Mouse (Mus musculus) gastrocnemius, postnatal 36 days (tissue): ENCODE results near the gene Mdc1. TPM values are rescaled to one million over a fixed set of nuclear protein-coding genes. Genes with fewer than 3 reads are reported as not detected.
A peak's percentile ranks its signal among the peaks of the same experiment; 100 is the strongest.

ENCODE experiments used
- DNase-seq, 2 experiments: peaks; one replicate each; pipeline ENCODE4 v3.0.0; 2022
- intact Hi-C: fragments of 180-260 bp; cut with DNase I; formaldehyde crosslinking; loops from one replicate; pipeline ENCODE4 v1.15.1; 2025
- long read RNA-seq, 2 experiments: library from polyadenylated mRNA; stranded (forward); transcript quantifications; one replicate each; pipeline ENCODE4 v2.0.0; 2021
- total RNA-seq, 2 experiments: library from RNA; stranded (reverse); gene quantifications; 2 replicates each; pipeline ENCODE4 v1.2.3; 2021

Mdc1 gene
- 1 to 10 TPM; 2.9 to 3.5 TPM for total RNA-seq
- long read RNA-seq, experiment 1, partial matches to known transcripts = 1 of 1 reads
- long read RNA-seq, experiment 1, other reads (novel, unspliced or antisense) = 0 of 1 reads
- long read RNA-seq, experiment 2 = 0 reads

DNA sequence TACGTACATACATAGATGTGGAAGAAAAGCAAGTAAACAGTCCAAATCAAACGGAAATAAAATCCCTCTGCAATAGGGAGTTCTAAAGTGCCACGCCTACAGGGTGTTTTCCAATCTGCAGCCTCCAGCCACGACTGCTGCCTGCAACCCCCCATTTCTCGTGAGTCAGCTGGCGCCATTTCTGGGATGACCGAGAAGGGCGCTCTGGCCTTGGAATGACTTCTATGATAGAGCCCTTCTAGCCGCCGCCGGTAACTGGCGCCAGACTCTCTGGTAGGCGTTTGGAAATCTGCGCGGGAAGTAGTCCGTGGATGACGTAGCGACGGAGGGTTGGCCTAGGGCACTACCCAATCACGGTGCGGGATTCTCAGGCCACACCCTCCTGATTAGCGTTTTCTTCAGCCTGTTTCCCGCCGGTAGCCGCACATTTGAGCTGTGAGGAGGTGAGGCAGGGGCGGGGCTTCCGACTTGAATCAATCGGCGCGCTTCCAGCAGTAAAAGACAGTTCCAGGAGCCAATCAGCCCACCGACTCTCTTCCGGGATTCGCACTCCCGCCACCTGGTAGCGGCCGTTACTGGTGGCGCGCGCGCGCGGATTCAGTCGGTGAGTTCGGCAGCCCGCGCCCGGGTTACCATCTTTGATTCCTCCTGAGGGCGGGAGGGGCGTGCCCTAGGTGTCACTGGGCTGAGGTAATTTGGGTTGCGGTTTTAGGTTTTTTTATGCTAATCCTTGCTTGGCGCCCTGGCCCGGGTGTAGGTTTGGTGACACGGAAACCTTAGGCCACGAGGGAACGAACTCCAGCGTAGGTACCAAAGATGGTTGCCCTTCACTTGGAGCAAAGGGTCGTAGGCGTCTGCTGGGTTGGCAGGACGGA lies at the start of gene Mdc1:
TSS of gene Mdc1 (plus strand) at position 440 of the 875 bp plus-strand sequence.
- intact Hi-C loops = no loop called here
- DNase-seq = peak; percentile 98 to 99

DNA sequence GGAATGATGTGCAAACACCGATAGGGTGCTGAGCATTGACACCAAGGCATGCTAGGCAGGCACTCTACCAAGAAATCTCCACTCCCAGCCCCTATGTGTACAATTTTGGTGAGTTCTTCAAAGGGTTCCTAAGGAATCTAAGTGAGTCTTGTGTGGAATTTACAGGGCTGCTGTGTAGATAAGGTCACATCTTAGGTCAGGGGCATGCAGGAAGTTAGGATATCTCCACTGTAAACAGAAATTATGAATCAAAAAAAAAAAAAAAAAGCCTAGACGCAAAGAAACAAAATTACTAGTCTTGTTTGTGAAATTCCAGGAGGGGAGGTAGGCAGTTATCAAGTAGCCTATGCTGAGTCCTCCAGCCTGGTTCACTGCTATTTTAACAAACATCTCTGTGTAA lies 48.5 kb upstream of the Mdc1 start:
- intact Hi-C loops = no loop called here

DNA sequence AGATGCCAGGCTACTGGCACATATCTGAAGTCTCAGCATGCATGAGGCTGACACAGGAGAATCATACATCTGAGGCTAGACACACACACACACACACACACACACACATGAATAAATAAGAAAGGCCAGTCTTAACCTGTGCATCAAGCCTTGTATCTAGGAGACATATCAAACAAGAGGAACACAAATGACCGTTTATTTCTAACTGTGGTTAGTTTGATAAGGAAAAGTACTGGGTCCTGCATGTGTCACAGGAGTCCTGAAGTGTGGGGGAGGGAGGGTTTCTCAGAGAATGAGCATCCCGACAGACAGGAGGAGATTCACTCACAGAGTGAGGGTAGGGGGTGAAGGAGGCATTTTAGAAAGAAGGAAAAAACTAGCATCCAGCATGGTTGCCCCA lies 46.2 kb upstream of the Mdc1 start:
- intact Hi-C loops = no loop called here
- DNase-seq = no peak

More for the DNA sequence above, 48.5 kb upstream of the Mdc1 start:
- DNase-seq = no peak

DNA sequence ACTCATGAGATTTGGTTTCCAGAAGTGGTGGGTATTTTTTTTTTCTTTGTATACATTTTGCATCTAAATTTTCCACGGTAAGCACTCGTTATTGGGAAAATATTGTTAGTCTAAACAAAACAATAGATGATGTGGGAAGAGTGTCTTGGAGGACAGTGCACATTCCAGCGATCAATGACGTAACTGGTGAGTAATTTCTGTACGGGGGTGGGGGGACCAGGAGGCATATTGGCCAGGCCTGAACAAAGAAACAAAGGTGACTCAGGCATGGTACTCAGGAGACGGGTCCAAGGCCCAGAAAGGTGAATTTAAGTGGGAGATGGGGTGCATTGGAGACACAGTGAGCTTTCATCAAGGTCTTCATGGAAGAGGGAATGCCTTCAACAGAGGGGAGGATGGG lies 45.7 kb upstream of the Mdc1 start:
- DNase-seq = no peak
- intact Hi-C loops = no loop called here

DNA sequence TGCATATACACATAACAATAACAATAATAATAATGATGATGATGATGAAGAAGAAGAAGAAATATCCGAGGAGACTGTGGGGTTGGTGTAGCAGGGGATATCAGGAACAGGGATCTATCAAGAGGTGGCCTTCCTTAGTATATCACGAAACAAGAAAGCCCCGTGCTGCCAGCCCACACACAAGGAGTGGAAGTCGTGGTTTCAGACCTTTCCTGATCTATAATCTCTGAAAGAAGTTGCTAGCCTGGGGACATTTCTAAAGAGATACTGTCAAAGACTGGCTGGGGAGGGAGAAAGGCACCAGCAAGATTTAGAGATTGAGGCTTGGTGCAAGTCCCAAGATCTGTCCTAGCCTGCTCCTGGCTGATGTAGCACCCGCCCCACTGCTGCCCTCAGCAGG lies 44.5 kb upstream of the Mdc1 start:
- intact Hi-C loops = no loop called here
- DNase-seq = no peak

DNA sequence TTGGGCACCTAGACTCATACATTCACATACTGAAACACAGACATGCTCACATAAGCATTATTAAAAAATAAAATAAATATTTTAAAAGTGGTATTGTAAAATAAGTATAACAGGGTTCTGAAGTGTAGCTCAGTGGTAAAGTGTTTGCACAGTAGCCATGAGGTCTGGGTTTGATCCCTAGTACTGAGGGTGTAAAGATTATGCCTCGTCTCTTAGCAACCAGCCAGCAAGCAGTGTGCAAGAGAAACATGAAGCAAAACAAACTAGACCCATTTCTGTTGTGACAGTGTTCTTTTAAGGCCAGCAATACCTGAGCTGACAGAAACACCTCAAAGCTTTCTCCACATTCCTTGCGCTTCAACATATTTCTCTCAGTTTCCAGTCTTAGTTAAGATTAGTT lies 40.4 kb upstream of the Mdc1 start:
- DNase-seq = no peak
- intact Hi-C loops = loop anchor here (5.0 kb wide), 1 partner anchor 59 kb away; no protein-coding TSS in a partner anchor

DNA sequence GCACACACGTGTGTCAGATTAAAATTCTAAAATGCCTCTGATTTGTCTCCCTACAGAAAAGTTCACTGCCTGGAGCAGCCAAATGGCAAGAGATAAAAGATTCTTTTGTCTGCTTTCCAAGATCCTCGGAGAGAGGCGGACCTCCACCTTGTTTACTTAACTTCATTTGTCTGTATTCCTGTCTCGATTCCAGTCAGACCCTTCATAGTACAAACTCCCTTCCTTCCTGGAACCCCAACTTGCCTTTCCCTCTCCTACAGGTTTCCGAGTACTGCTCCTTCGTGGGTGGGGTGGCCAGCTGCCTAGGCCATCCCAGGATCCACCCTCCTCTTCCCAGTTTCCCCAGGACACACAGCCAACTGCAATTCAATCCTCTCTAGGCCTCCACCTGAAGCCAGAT lies 38.3 kb upstream of the Mdc1 start:
- DNase-seq = no peak
- intact Hi-C loops = loop anchor here (5.0 kb wide), 1 partner anchor 61 kb away; no protein-coding TSS in a partner anchor

DNA sequence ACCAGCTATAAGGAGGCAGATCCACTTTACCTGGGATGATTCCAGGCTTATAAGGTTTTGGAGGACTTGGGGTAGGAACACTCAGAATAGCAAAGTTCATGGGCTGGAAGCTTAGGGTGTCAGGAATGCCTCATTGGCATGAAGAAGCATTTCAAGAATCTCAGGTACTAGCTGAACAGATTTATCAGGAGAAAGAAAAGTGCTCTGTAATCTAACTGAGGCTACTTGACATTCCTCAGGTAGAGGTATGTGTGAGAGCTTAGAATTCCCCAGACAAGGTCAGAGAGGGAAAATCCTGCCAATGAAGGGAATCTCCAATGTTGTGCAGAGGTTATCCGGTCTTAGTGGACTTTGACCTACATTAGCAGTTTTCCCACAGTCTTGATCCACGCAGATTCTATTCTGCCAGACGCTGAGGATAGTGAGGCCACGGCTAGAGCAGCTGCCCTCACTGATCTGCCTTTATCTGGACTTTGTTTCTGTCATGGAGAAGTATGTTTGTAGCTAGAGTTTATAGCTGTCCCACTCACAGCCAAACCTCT lies 37.4 kb upstream of the Mdc1 start:
- intact Hi-C loops = loop anchor here (5.0 kb wide), 1 partner anchor 62 kb away; no protein-coding TSS in a partner anchor
- DNase-seq = no peak

DNA sequence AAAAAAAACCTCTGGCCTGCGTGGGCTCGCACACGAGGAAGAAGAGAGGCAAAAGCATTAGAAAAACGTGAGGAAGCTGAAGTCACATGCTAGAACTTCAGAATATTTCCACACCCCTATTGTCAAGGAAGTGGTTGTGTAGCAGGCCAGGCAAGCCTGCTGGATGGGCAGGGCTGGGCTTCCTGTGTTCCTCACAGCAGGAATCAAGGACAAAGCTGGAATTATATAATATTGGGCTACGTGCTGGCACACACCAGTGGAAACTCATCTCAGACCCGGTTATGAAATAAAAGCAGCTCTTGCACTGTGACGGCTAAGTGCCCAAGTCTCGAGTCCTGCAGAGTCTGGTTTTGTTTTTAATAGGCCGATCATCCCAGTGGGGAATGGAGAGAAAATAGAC lies 33.2 kb upstream of the Mdc1 start:
- intact Hi-C loops = no loop called here
- DNase-seq = peak; percentile 50 to 58

DNA sequence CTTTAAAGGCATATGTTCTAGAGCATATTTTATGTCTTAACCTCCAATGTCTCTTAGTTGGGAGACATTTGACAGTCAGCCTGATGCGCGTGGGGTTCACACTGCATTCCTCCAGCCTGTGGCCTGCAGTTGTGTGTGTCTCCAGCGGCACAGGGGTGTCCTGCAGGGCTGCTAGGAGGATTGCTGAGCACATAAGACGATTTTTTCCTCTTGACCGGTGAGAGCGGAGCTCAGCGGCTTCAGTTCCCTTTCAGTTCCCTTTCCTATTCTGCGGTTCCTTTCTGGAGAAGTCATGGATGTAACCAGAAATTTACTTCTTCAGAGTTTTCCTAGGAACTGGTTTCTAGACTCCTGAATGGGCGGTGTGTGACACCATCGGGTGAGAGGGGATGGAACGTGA lies 31.9 kb upstream of the Mdc1 start:
- DNase-seq = no peak
- intact Hi-C loops = no loop called here

DNA sequence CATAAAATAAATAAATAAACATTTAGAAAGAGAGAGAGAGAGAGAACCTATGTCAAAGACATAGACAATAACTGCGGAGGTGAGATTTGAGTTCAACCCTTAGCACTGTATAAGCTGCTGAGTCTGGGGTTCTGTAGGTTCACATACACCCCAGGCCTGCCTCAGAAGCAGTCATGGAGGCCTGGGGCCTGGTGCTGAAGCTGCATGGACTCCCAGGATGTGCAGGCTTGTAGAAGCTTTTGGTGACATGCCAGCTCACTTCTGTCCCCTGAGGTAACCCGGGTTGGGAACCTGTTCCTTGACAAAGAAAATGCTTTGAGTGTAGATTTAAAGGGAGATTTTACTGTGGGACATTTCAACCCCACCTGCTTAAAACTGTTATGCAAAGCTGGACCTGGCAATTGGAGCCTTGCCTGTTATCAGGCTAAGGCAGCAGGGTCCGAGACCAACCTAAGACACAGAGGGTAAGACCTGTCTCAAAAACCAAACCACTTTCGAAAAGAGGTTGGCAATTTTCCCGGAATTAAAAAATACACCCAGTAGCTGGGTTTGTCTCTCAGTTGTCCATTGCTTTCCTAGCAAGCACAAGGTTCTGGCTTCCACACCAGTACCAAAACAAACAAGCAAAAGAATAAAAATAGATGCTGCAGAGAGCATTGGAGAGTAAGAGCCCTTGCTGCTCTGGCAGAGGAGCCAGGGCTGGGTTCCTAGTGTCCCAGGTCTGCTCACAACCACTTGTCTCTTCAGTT lies 30.2 kb upstream of the Mdc1 start:
- intact Hi-C loops = no loop called here

DNA sequence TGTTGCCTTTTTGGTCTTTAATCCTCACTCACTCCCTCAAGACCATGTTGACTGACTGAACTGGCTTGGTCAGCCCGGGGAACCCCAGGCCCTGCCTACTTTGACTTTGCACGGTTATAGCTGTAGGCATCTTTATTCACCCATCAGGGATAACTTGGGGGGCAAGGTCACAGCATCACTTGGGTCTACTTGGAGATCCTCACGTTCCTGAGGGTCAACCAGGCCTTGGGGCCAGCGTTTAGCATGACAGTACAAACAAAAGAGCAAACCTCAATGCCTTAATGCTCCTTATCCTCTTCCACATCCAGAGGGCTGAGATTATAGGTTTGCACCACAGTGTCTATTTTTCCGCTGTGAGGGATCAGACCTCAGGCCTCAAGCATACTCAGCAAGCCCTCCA lies 29.0 kb upstream of the Mdc1 start:
- no peak for DNase-seq
- intact Hi-C loops = no loop called here

More for the DNA sequence above, 30.2 kb upstream of the Mdc1 start:
- DNase-seq = no peak

DNA sequence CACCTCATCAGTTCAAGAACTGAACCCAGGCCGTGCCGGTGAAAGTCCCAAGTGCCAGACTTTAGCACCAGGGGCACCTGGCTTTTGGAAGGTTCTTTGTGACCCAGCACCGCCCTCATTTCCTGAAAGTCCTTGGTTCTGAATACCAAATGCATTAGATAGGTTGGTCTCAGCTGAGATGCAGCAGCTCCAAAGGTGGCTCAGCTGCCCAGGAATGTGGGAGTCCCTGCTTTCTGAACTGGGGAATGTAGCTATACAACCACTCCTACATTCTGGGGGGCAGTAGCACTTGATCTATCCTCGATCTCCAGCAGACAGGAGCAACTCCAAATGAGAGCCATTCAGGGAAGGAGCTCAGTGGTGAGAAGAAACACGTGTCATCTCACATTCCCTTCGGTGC lies 28.6 kb upstream of the Mdc1 start:
- intact Hi-C loops = no loop called here
- DNase-seq = no peak

DNA sequence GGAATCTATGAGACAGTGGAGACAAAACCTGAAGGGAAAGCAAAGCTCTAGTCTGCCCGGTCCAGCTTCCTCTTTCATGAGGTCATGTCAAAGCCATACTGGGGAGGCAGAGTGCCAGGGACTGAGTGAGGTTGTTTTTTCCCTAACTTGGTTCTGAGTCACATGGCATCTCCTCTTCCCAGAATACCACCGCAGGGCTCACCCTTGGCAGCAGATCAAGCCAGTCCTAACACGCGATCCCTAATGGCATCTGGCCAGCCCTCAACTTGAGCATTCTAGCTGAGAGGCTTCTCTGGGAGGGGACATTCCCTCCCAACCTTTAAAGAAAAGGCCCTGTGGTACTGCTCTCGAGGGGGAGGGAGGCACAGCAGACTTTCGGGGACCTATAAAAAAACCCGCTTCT lies 28.1 kb upstream of the Mdc1 start:
- intact Hi-C loops = no loop called here

DNA sequence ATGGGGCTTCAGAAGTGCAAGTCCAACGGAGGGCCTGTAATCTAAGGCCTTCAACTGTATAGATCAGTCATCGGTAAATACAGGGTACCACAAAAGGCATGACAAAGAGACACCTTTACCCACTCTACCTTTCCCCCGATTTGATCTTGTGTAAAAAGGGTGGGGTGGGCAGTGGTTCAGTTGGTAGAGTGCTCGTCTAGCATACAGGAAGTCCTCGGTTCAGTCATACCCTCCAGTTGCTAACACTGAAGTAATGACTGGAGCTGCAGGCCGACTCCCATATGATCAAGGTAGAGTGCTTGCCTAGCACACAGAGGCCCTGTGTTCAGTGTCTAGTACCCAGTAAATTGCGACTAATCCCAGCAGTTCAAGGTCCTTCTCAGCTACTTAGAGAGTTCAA lies 27.7 kb upstream of the Mdc1 start:
- intact Hi-C loops = no loop called here
- DNase-seq = no peak

More for the DNA sequence above, 28.1 kb upstream of the Mdc1 start:
- peak; percentile 85 to 92 for DNase-seq

DNA sequence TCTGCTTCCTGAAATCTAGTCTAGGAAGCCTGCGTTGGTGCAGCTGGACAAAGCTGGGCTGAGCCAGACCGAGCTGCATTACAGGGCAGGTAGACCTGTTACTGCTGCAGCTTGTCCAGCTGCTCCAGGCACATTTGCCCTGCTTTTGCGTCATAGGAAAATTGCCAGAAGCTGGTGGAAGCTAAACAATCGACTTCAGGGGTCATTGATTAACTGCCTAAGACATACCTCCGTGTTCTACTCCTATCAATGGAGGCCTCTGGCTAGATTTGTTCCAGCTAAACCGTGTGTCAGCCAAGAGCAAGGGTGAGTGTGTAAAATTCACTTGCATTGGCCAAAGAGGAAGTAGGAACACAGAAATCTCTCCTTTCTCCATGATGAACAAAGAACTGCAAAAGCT lies 26.6 kb upstream of the Mdc1 start:
- intact Hi-C loops = no loop called here
- DNase-seq = no peak

DNA sequence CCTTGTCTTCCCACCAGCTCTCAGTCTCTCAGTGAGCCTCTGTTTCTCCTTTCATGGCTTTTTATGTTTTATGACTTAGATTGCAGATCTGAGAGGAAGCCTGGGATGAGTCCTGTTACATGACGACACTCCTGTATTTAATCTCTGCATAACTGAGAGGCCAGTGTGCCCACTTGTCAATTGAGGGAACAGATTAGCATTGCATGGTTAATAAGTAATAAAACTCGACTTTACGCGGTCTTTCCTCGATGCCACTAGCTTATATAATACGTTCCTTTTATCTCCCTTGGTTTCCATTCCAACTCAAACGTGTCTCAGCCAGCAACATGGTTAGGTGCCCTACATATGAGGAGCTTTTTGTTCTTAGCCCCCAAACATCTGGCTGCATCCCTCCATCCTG lies 25.5 kb upstream of the Mdc1 start:
- intact Hi-C loops = no loop called here
- no peak for DNase-seq

DNA sequence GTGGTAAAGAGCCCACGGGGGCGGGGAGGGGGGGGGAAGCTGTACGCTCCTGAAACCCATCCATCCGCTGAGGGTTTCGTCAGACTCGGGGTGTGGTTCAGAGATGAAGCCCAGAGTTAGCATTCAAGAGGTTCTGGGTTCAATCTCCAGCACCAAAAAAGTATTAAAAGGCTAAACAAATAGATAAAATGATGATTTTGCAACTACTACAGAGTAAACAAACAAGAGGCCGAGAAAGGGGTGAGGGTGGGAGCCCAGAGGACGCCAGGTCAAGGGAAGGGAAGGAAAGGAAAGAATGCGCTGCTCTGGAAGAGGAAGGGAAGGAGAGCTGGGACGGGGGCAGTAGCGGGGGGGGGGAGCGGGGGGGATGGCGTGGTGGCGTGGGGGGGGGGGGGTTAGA lies 24.6 kb upstream of the Mdc1 start:
- no peak for DNase-seq

DNA sequence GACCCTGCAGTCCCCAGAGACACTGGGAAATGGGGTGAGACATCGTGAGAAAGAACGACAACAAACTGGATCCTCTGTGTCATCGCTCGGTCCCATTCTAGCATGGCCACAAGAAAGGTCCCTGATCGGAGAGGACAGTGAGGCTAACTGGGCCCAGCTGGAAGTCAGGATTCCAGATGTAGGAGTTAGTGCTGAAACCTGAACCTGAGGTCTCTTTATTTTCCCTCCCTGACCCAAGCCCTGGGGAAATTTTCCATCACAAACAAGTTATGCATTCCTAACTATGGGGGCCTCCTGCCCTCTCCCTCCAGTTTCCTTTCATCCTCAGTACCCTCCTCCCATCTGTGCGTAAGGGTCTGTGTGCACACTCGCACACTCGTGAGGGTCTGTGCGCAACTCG lies 24.1 kb upstream of the Mdc1 start:
- intact Hi-C loops = no loop called here
- DNase-seq = no peak

More for the DNA sequence above, 24.6 kb upstream of the Mdc1 start:
- intact Hi-C loops = no loop called here

DNA sequence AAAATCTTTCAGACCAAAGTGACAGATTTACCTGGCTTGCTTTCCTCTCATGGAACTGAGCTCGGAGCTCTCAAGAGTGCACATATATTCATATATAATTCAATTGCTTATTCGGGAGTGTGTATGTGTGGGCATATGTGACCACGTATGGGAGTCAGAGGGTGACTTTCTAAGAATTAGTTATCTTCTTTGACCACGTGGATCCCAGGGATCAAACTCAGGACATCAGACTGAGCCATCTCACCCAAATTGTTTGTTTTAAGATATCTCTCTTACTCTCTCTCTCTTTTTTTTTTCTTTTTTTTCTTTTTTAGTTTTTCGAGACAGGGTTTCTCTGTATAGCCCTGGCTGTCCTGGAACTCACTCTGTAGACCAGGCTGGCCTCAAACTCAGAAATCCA lies 21.2 kb upstream of the Mdc1 start:
- intact Hi-C loops = loop anchor here (5.0 kb wide), 1 partner anchor 367 kb away; no protein-coding TSS in a partner anchor
- no peak for DNase-seq
